Mouse (Mus musculus) mature B cell (primary cell): ENCODE results near the gene Cdan1.
"Not testable (repeated sequence)": the region's sequence is repeated elsewhere in the genome, so short reads cannot be mapped to it uniquely, and the experiment has no call there.

ENCODE experiments used
- in situ Hi-C: fragments of 300-500 bp; cut with MboI; formaldehyde crosslinking; loops from 2 replicates; pipeline ENCODE4 v1.14.3; 2019

The Cdan1 gene

DNA sequence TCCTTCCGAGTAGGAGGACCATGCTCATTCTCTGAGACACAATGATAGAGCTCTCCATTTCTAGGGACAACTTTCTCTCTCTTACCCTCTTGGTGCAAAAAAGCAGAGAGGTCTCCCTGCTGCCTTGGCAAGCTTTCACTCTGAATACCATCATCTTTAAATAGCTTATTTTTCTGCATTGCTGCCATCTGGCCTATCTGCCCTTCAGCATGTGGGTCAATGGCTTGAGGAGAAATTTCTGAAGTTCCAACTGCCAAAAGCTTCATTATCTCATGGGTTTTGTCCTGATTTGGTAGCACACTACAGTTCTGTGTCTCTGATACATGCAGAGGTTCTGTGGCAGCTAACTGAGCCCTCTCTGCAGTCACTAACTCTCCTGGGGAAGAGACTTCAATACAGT is 104.4 kb downstream of the Cdan1 start:
- in situ Hi-C loops, result no loop called here

DNA sequence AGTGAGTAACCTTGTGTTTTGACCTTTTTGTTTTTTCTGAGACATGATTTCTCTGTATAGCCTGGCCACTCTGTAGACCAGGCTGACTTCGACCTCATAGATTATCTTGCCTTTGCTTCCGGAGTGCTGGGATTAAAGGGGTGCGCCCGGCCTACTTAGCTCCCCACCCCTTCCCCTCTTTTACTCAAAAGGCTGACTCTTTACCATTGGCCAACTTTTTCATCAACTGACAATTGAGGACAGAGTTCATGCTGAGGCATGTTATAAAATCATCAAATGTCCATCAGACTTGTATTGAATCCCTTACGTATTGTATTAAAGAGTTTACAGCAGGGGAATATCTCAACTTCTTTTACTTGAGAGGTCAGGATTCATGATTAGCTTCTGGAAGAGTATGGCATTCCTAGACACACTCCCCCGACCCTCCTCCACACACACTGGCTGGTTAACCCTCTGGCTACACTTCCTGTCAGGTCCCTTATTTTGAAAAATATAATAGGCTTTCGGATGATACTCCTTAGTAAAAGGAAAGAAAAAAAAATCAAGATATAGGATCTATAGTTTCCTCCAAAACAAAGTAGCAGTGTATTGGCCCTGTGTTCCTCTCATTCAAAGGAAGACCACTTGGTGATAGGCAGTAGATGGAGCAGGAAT is 117.9 kb downstream of the Cdan1 start:
- in situ Hi-C loops, result no loop called here

- in situ Hi-C loops, result no loop called here
Observed at GRCm38 (mm10) chr2:120731167-120731862, 118.6 kb downstream of the Cdan1 start.

DNA sequence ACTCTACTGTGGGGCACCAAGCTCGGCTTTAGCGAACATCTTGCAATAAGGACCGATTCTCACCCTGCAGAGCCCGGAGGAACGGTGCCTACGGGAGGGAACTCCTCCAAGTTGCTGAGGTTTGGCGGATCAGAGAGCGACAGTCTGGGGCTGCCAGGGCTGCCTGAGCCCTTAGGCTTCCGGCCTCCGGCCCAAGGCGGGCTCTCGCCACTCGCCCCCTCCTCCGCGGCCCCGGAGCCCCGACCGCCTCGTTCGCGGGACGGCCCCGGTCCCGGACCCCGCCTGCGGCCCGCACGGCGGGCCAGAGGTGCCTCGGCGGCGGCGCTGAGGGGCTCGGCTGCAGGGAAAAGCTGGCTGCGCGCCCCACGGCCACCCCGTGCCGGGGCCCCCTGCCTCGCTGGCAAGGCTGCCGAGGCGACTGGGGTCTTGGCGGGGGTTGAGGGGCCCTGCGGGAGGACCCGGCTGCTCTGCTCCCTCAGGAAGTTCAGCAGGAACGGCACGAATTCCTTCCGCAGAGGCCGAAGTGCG is 119.2 kb downstream of the Cdan1 start:
- in situ Hi-C loops, result no loop called here

DNA sequence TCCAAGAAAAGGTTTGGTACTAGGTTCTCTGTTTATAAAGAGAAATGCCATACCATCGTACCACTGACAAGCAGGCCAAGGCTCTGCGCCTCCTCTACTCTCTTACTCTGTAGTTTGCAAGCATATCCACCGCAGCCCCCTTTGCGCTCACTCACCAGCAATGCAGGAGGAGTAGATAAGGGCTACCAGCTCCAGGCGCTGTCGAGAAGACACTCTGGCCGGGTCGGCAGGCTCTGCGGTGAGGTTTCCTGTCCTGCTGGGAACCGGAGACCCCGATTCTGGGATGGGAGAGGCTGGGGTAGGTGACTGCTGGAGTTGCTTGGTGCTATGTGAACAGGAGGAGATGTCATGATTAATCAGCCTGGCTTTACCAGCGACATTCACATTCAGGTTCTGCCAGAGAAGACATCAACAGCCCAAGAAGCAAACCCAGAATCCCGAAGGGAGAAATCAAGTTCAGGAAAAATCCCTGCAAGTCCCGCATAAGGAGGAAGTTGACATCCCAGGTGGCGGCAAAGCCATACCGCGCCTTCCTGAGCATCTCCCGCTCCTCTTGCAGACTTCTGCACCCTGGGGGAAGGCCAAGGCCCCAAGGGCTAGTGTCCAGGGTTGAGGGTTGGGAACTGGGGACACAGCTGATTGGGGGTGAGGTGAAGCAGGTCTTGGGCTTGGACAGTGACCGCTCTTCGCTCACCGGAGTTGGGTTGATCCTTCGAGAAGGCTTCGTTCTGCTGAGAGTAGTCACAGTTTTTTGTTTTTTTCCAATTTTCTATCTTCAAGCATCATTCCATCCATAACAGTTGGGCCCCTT is 119.9 kb downstream of the Cdan1 start:
- in situ Hi-C loops, result no loop called here

- in situ Hi-C loops, result no loop called here
Observed at GRCm38 (mm10) chr2:120724176-120724575, 125.8 kb downstream of the Cdan1 start.

GRCm38 (mm10) chr2:120723621-120724020 is 126.3 kb downstream of the Cdan1 start:
- in situ Hi-C loops, result no loop called here

DNA sequence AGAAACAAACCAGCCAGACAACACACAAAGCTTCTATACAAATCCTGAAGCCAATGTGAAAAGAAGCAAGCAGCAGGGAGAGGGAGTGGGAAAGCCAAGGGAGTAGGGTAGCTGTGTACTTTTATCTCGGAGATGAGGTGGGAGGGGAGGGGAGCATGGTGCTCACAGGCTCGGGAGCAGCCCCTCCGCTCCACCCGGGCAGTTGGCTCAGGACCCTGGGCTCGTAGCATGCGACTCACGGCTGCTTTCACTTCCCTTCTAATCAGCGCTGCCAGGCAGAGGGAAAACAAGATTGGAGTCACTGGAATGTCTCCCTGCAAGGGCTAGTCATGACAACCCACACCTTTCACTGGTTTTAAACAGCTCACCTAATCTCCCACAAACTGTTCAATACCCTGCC is 127.4 kb downstream of the Cdan1 start:
- in situ Hi-C loops, result no loop called here

GRCm38 (mm10) chr2:120721911-120722310 is 128.0 kb downstream of the Cdan1 start:
- in situ Hi-C loops, result no loop called here

GRCm38 (mm10) chr2:120720821-120721220 is 129.1 kb downstream of the Cdan1 start:
- in situ Hi-C loops, result no loop called here

DNA sequence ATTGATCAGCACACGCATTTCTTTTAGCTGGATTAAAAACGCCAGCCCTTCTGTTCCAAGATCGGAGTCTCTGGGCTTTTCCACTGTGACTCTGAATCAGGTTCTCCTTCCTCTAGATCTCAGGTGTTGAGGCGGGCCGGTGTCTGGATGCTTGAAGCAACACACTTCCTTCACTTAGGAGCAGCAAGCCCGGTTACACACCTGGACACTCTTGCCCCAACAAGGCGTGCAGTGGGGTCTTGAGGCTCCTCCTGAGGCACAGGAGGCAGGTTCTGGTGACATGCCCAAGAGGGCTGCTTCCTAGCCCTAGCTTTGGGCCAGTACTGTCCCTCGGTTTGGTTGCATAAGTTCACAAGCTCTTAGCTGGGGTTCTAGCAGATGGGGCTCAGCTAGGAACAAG is 131.4 kb downstream of the Cdan1 start:
- in situ Hi-C loops, result no loop called here

GRCm38 (mm10) chr2:120713441-120713840 is 136.5 kb downstream of the Cdan1 start:
- in situ Hi-C loops, result no loop called here

- in situ Hi-C loops, result no loop called here
Observed at GRCm38 (mm10) chr2:120710948-120711347, 139.0 kb downstream of the Cdan1 start.

- in situ Hi-C loops, result no loop called here
Observed at GRCm38 (mm10) chr2:120710154-120710553, 139.8 kb downstream of the Cdan1 start.

DNA sequence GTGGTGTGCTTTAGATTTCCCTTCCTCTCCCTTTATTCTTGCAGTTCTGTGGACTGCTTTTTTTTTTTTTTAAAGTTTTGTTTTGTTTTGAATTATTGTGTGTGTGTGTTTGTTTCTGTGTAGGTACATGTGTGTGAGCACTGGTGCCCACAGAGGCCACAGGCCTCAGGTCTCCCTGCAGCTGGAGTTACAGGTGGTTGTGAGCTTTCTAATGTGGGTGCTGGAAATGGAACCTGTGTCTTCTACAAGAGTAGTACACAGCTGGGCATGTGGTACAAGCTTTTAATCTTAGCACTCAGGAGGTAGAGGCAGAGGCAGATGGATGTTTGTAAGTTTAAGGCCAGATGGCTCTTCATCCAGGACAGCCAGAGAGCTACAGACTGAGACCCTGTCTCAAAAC is 142.9 kb downstream of the Cdan1 start:
- in situ Hi-C loops, result no loop called here

GRCm38 (mm10) chr2:120702675-120703074 is 147.3 kb downstream of the Cdan1 start:
- in situ Hi-C loops, result no loop called here

DNA sequence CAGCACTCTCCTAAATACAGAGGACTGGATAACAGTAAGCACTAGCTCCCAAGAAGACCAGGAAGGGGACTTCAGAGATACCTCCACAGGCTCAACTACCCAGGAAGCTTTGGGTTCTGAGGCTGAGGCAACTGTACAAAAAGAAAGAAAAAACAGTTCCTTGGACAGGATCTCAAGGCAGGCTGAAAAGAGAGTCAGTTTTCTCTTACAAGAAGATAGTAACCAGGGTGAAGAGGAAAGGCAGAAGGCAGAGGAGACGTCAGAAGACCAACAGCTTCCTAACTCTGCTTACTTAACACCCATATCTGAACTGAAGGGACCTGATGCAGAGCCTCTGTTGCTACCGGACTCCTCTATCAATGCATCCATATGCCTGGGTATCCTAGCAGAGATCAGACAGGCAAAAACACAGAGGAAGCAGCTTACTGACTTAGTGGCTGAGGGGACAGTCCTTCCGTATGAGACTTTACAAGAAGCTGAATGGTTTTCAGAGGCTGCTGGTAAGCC is 149.5 kb downstream of the Cdan1 start:
- in situ Hi-C loops, result no loop called here

GRCm38 (mm10) chr2:120697767-120698166 is 152.2 kb downstream of the Cdan1 start:
- in situ Hi-C loops, result no loop called here

- in situ Hi-C loops, result not testable (repeated sequence)
Observed at GRCm38 (mm10) chr2:120681151-120681550, 168.8 kb downstream of the Cdan1 start.

DNA sequence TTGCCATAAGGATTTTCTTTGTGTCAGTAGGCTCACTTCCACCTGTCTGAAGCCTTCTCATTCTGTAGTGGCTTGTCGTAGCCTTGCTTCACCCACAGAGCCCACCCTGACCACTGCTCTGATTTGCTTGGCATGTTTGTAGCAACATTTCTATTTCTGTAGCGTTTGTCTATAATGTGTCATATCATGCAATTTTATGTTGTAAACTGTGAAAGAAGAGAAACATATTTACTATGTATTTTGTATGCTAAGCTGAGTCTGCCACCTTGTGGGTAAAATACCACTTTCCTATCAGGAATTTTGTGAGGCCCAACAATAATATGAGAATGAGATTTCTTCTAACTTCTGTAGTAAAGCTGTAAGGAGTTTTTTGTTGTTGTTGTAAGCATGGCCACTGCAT is 179.7 kb downstream of the Cdan1 start:
- in situ Hi-C loops, result no loop called here

DNA sequence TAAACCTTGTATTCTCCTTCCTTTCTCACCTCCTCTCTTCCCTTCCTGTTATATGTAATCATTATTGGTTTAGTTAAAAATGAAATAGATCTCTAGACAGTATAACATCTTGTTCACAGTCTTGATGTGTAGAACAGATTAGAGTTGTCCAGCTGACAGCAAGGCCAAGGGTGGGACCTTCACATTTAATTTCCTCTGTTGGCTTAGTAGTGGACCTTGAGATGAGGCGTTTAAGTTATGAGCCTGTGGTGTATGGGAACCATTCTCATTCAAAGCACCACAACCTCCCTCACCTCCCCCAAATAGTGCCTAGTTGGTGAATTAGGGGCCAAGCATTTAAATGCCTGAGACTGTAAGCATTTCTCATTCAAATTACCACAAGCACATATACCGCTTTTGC is 182.5 kb downstream of the Cdan1 start:
- in situ Hi-C loops, result no loop called here
